Mouse (Mus musculus): ENCODE data around the gene C77080.

DNA sequence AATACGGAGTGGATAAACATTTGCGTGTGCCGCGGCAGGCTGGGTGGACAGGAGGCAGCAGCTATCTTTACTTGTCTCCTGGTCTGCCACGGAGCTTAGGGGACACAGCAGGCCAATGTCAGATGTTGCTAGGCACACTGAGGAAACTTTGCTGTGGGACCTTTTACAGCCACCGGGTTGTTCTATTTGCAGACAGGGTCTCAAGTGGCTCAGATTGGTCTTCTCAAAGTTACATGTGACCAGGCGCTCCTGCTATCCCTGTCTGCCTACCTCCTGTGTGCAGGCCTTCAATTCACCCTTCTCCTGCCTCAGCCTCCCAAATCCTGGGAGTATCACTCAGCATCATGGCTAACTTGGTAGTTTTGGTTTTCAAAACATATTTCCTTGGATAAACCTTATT, 34.9 kb upstream of the C77080 start:
- TF ChIP-seq GATA1 (IDR thresholded peaks at IDR 0.05; ENCODE audit: borderline replicate concordance, low read length): no peak
- TF ChIP-seq FLI1 (IDR thresholded peaks at IDR 0.05; ENCODE audit: low read length): no peak

All from megakaryocyte, embryonic 14.5 days (primary cell).